Mouse (Mus musculus): ENCODE measurements at regions not wholly inside any gene's neighbourhood (a gene's known extent, or its start where the extent isn't known, plus 50 kb on each side); places are given as distances from the start of the nearest gene placed in this dataset.

GRCm38 (mm10) chr7:88997815-88998477, 406.1 kb downstream of the Tmem135 start:
- TF ChIP-seq CTCF (IDR thresholded peaks at IDR 0.05; ENCODE audit: borderline replicate concordance, extremely low read depth, insufficient read depth, insufficient read length) (no peak), POLR2A (IDR thresholded peaks at IDR 0.05; ENCODE audit: borderline replicate concordance, extremely low read depth, insufficient read depth, insufficient read length, poor library complexity, severe bottlenecking) (no peak)
